ENCODE assay signal across 21 mouse cellular contexts in the genomic region with DNA sequence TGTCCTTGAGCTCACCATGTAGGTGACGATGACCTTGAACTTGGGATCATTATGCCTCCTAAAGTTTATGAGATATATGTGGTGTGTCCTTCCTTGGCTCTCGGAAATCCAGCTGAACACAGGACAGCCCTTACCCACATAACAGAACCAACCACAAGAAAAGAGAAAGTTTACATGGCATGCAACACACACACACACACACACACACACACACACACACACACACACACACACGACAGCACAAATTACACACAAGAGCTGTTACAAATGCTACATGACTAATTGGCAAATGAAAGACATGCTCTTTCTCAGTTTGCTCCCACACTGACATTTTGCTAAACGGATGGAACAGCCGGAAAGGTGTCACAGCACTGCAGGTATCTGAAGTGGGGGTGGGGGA. TPM values are rescaled to one million over a fixed set of nuclear protein-coding genes. Genes with fewer than 3 reads are reported as not detected.
"Had no signal": no experiment of that assay in that cellular context is flagged by ENCODE, and none has a peak within 500 bp of the region (broad histone marks: within the 10 kb centered on the region; RNA-seq: fewer than 3 reads in every experiment).

No protein-coding gene starts in this region.

- DNase-seq: kidney, adult 2 months; kidney, postnatal 25 days; layer of hippocampus, postnatal 36 days; liver, embryonic 13.5 days; lung, adult 2 months; lung, postnatal 14 days; lung, postnatal 4 days; midbrain, embryonic 14.5 days; retina, postnatal 1 day; right cerebral cortex, postnatal 14 days had no signal

- H3K4me3 ChIP-seq: layer of hippocampus, adult 2 months; left cerebral cortex, adult 2 months; liver, embryonic 13.5 days; neural tube, embryonic 12.5 days; neural tube, embryonic 15.5 days had no signal

- H3K9me3 ChIP-seq: liver, embryonic 13.5 days; neural tube, embryonic 12.5 days; neural tube, embryonic 15.5 days had no signal

- H3K27me3 ChIP-seq: liver, embryonic 13.5 days; neural tube, embryonic 12.5 days; neural tube, embryonic 15.5 days had no signal

- H3K36me3 ChIP-seq: liver, embryonic 13.5 days; neural tube, embryonic 12.5 days; neural tube, embryonic 15.5 days had no signal

- H3K4me1 ChIP-seq: liver, embryonic 13.5 days; neural tube, embryonic 12.5 days; neural tube, embryonic 15.5 days had no signal

- H3K27ac ChIP-seq: kidney, postnatal 0 days; layer of hippocampus, adult 2 months; left cerebral cortex, adult 2 months; liver, embryonic 13.5 days; neural tube, embryonic 12.5 days; neural tube, embryonic 15.5 days had no signal

RNA-seq across cellular contexts. Expression of gene Gm32742, which starts 20.6 kb away (rescaled TPM):
- polyA plus RNA-seq: kidney, embryonic 14.5 days; kidney, postnatal 0 days; liver, adult 2 months; liver, embryonic 13.5 days; liver, embryonic 16.5 days; midbrain, embryonic 11.5 days; midbrain, postnatal 0 days; neural tube, embryonic 15.5 days had no signal

RNA-seq across cellular contexts. Expression of gene Pou2af1, which starts 27.6 kb away (rescaled TPM):
- polyA plus RNA-seq: kidney, embryonic 14.5 days; kidney, postnatal 0 days; limb, embryonic 11.5 days; midbrain, postnatal 0 days; neural tube, embryonic 12.5 days had no signal
